8 mouse cellular contexts compared by ENCODE assay signal in the genomic region with DNA sequence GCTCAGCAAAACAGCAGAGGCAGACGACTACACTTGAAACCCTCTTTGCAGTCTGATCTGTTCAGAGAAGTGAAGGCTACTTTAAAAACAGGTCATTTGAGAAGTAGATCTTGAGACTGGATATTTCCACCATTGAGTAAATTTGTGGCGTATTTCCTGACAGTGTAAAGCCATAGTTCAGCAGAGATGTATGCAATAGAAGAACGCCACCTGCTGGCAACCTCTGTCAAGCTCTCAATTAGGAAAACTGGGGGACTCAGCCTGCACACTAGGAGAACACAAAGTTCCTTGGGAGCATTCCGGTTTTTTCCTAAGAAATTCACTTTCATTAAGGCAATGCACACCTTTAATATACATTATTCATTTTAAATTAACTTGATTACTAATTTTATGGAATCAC. TPM values are rescaled to one million over a fixed set of nuclear protein-coding genes. Genes with fewer than 3 reads are reported as not detected.
DNase-seq lines count a peak whose midpoint lies in the region; ATAC-seq and TF ChIP-seq lines count a peak whose summit lies in the region.
"Had no signal": no experiment of that assay in that cellular context is flagged by ENCODE, and none has a peak within 500 bp of the region (broad histone marks: within the 10 kb centered on the region; RNA-seq: fewer than 3 reads in every experiment).

No protein-coding gene starts in this region.

- peak; percentile 94 for TF ChIP-seq RAD21 in CH12.LX (IDR thresholded peaks at IDR 0.05; ENCODE audit: low read depth, low read length)

- H3K27me3 ChIP-seq in CH12.LX (replicated peaks), result no peaks in the 10 kb centered on the region
- H3K27me3 ChIP-seq in forebrain, embryonic 16.5 days (replicated peaks; ENCODE audit: control insufficient read depth, insufficient read depth, low read length), result no peaks in the 10 kb centered on the region
- H3K27me3 ChIP-seq in liver, embryonic 14.5 days (ENCODE audit: control insufficient read depth, insufficient read depth, low read length), result no peaks in the 10 kb centered on the region

- H3K4me2 ChIP-seq in CH12.LX (ENCODE audit: insufficient read depth, low read depth, poor library complexity, severe bottlenecking), result peak overlapping the region; percentile 98
- no peak overlapping the region for H3K4me2 ChIP-seq in forebrain, embryonic 16.5 days (ENCODE audit: low read length)
- H3K4me2 ChIP-seq in liver, embryonic 14.5 days (ENCODE audit: low read depth), result no peak overlapping the region
- H3K4me2 ChIP-seq: liver, embryonic 15.5 days had no signal

- dilution Hi-C loops in CH12.LX (cut with MboI; ENCODE audit: extremely low pct_ligation_motif_present, extremely low pct_unique_long_range_greater_than_20kb, low sequenced_read_pairs), result no loop called here

- H3K4me1 ChIP-seq in CH12.LX (ENCODE audit: control insufficient read depth in 1 of 2, insufficient read depth in 2 of 2), result peaks cover 0 to 16% of the 10 kb centered on the region in 2 experiments; a peak in 1 of 4 replicates
- no peaks in the 10 kb centered on the region for H3K4me1 ChIP-seq in forebrain, embryonic 16.5 days (replicated peaks; ENCODE audit: control insufficient read depth, insufficient read depth, low read length)
- no peaks in the 10 kb centered on the region for H3K4me1 ChIP-seq in liver, embryonic 14.5 days (replicated peaks; ENCODE audit: control insufficient read depth in 2 of 2, insufficient read depth in 2 of 2, low read length in 1 of 2)
- H3K4me1 ChIP-seq: liver, embryonic 15.5 days had no signal

- H3K4me3 ChIP-seq in CH12.LX (replicated peaks in 1 of 3; ENCODE audit: low read depth in 2 of 3, low read length in 2 of 3, poor library complexity in 1 of 3), result peak overlapping the region in 1 of 3 experiments; percentile 22
- no peak overlapping the region for H3K4me3 ChIP-seq in forebrain, embryonic 16.5 days (replicated peaks; ENCODE audit: low read length)
- H3K4me3 ChIP-seq in liver, embryonic 14.5 days (ENCODE audit: insufficient read depth in 1 of 2, low read depth in 2 of 2, low read length in 2 of 2), result no peak overlapping the region
- H3K4me3 ChIP-seq: liver, embryonic 15.5 days had no signal

- in situ Hi-C loops in CH12.LX (cut with MboI; ENCODE audit: low pct_ligation_motif_present, low pct_unique_long_range_greater_than_20kb, low sequenced_read_pairs), result loop anchor here (10.0 kb wide), 1 partner anchor 376 kb away; no protein-coding TSS in a partner anchor

- DNase-seq in 416B (ENCODE audit: low read depth) (peak; percentile 78), CH12.LX (ENCODE audit: extremely low read depth) (peak; percentile 77)
- peak; percentile 7 for DNase-seq in c-Kit-positive CD71-positive TER-119-positive erythroid progenitor cells, embryonic 14.5 days (ENCODE audit: low spot score)
- DNase-seq in kidney, postnatal 14 days, result peak; percentile 71
- peak; percentile 15 to 24 (median 17) for DNase-seq in liver, embryonic 14.5 days (ENCODE audit: low read depth in 3 of 3, low spot score in 3 of 3)
- peak; percentile 47 for DNase-seq in retina, postnatal 7 days (ENCODE audit: low read depth, low spot score)

- peak; percentile 55 to 90; a peak in 3 of 4 replicates for TF ChIP-seq CTCF in CH12.LX (conservative IDR thresholded peaks at IDR 0.05 in 1 of 2, IDR thresholded peaks at IDR 0.05 in 1 of 2; ENCODE audit: low read depth in 2 of 2, low read length in 2 of 2)
- peak; percentile 50 for TF ChIP-seq CTCF in liver, embryonic 14.5 days (IDR thresholded peaks at IDR 0.05; ENCODE audit: low read depth)

- peak overlapping the region; percentile 66; the same call in 1 of the 2 replicates for H3K9ac ChIP-seq in CH12.LX (ENCODE audit: insufficient read depth, low read depth)
- H3K9ac ChIP-seq in forebrain, embryonic 16.5 days (replicated peaks; ENCODE audit: low read depth, low read length), result no peak overlapping the region
- H3K9ac ChIP-seq in liver, embryonic 14.5 days (replicated peaks), result no peak overlapping the region
- H3K9ac ChIP-seq: liver, embryonic 15.5 days had no signal

- no peaks in the 10 kb centered on the region for H3K36me3 ChIP-seq in CH12.LX (replicated peaks in 1 of 2; ENCODE audit: control insufficient read depth in 1 of 2, insufficient read depth in 1 of 2, low read length in 1 of 2)
- no peaks in the 10 kb centered on the region for H3K36me3 ChIP-seq in forebrain, embryonic 16.5 days (ENCODE audit: control insufficient read depth, insufficient read depth)
- H3K36me3 ChIP-seq in liver, embryonic 14.5 days (replicated peaks; ENCODE audit: control insufficient read depth, insufficient read depth, low read depth), result no peaks in the 10 kb centered on the region
- H3K36me3 ChIP-seq: liver, embryonic 15.5 days had no signal

- no peak for TF ChIP-seq POLR2A in CH12.LX (IDR thresholded peaks at IDR 0.05; ENCODE audit: low read depth, low read length)

- H3K9me3 ChIP-seq in CH12.LX (replicated peaks; ENCODE audit: low read length), result no peaks in the 10 kb centered on the region
- no peaks in the 10 kb centered on the region for H3K9me3 ChIP-seq in forebrain, embryonic 16.5 days (ENCODE audit: control insufficient read depth, low read length)
- H3K9me3 ChIP-seq in liver, embryonic 14.5 days (ENCODE audit: control insufficient read depth, low read length), result no peaks in the 10 kb centered on the region
- H3K9me3 ChIP-seq: liver, embryonic 15.5 days had no signal

- no peak overlapping the region for H3K27ac ChIP-seq in CH12.LX (ENCODE audit: insufficient read depth, low read depth)
- H3K27ac ChIP-seq in forebrain, embryonic 16.5 days (ENCODE audit: low read length), result no peak overlapping the region
- H3K27ac ChIP-seq in liver, embryonic 14.5 days, result no peak overlapping the region
- H3K27ac ChIP-seq: liver, embryonic 15.5 days had no signal

- no peak for TF ChIP-seq EP300 in CH12.LX (IDR thresholded peaks at IDR 0.05; ENCODE audit: low read length)
- no peak for TF ChIP-seq EP300 in liver, embryonic 14.5 days (IDR thresholded peaks at IDR 0.05; ENCODE audit: low read depth)

- ATAC-seq in forebrain, embryonic 16.5 days, result peak; percentile 70; the same call in 1 of the 2 replicates
- ATAC-seq in liver, embryonic 14.5 days (ENCODE audit: insufficient read depth), result no peak

- WGBS in forebrain, embryonic 16.5 days, result 21% methylated on average over 4 of the region's 4 CpGs
- 18% methylated on average over 4 of the region's 4 CpGs for WGBS in liver, embryonic 14.5 days (ENCODE audit: insufficient replicate concordance)

- no peaks in the 10 kb centered on the region for H3K79me2 ChIP-seq in CH12.LX (replicated peaks; ENCODE audit: control insufficient read depth, extremely low read depth, insufficient read depth, poor library complexity, severe bottlenecking)

TF ChIP-seq in CH12.LX, 34 proteins besides CTCF, POLR2A, EP300 and RAD21:
- TF ChIP-seq SMC3 (IDR thresholded peaks at IDR 0.05; ENCODE audit: low read depth, low read length) (peak; percentile 85), NRF1 (IDR thresholded peaks at IDR 0.05; ENCODE audit: low read depth, low read length) (no peak), ZC3H11A (IDR thresholded peaks at IDR 0.05; ENCODE audit: low read depth, low read length) (peak; percentile 25; the same call in 1 of the 2 replicates)

RNA-seq across cellular contexts. Expression of a gene that starts 34.9 kb away (rescaled TPM):
- total RNA-seq in CH12.LX (2012; rRNA removed) (5.0 and 5.9 TPM in 2 replicates), CH12.LX (2014; rRNA removed) (10.0 and 10.7 TPM in 2 replicates)
- polyA plus RNA-seq in CH12.LX (2012; ENCODE audit: insufficient read length, low read depth), result 10.3 and 12.7 TPM in 2 replicates
- polyA plus RNA-seq in forebrain, embryonic 16.5 days (2015; fragmentation: Nextera tagmentation; extraction: Ambion mirVana), result 27.4 and 28.2 TPM in 2 replicates
- polyA plus RNA-seq in liver, embryonic 14.5 days (2012; rRNA removed), result 2.9 and 3.9 TPM in 2 replicates
- 5.1 and 5.3 TPM in 2 replicates for polyA plus RNA-seq in liver, embryonic 14.5 days (2014; fragmentation: Nextera tagmentation; extraction: Ambion mirVana)

Comparison
In these comparisons a context has a peak if more than half of its experiments do, and no peak if none do; other contexts are left out.
1. DNase-seq: peak in every context shown above with its lines; median percentile 78 in 416B; 77 in CH12.LX; 71 in kidney, postnatal 14 days; 47 in retina, postnatal 7 days; 17 in liver, embryonic 14.5 days; 7 in c-Kit-positive CD71-positive TER-119-positive erythroid progenitor cells, embryonic 14.5 days.